Mouse (Mus musculus) heart, embryonic 14.5 days (tissue): ENCODE results near the gene Car1. TPM values are rescaled to one million over a fixed set of nuclear protein-coding genes. Genes with fewer than 3 reads are reported as not detected.
"Not testable (repeated sequence)": the region's sequence is repeated elsewhere in the genome, so short reads cannot be mapped to it uniquely, and the experiment has no call there.

ENCODE experiments used
- ATAC-seq: fragments of 200-750 bp; cut with Nextera tagmentation; 2 replicates; pipeline ENCODE4 v1.8.0; 2017; ENCODE audit warnings: low read depth, moderate TSS enrichment; ENCODE audit not compliant: insufficient number of reproducible peaks, insufficient read depth, low FRiP score
- H3K27ac ChIP-seq, 2 experiments: fragments of 200-500 bp in 1 of 2; fragments of 300-500 bp in 1 of 2; sonication (generic) in 1 of 2; replicated peaks in 1 of 2; 2 replicates each; pipeline ENCODE4 v1.5.1; 2012 to 2014; ENCODE audit warnings: low read depth in 2 of 2, low read length in 2 of 2, control low read depth in 1 of 2, mild to moderate bottlenecking in 1 of 2, mixed read lengths in 1 of 2; ENCODE audit not compliant: control insufficient read depth in 1 of 2, insufficient read depth in 1 of 2
- H3K27me3 ChIP-seq: fragments of 300-500 bp; sonication (generic); 2 replicates; pipeline ENCODE4 v1.6.1; 2014; ENCODE audit warnings: mild to moderate bottlenecking, low read length, control low read depth; ENCODE audit not compliant: control insufficient read depth, insufficient read depth
- H3K36me3 ChIP-seq: fragments of 300-500 bp; sonication (generic); 2 replicates; pipeline ENCODE4 v1.6.1; 2014; ENCODE audit warnings: mild to moderate bottlenecking, control low read depth, low read length, mixed read lengths; ENCODE audit not compliant: control insufficient read depth, insufficient read depth
- H3K4me1 ChIP-seq, 2 experiments: fragments of 200-500 bp in 1 of 2; fragments of 300-500 bp in 1 of 2; sonication (generic) in 1 of 2; 2 replicates each; pipeline ENCODE4 v1.6.1; 2012 to 2014; ENCODE audit warnings: low read length in 2 of 2, control low read depth in 1 of 2, mixed read lengths in 1 of 2; ENCODE audit not compliant: control insufficient read depth in 2 of 2, insufficient read depth in 2 of 2
- H3K4me2 ChIP-seq: fragments of 300-500 bp; sonication (generic); 2 replicates; pipeline ENCODE4 v1.6.1; 2014; ENCODE audit warnings: mild to moderate bottlenecking, low read length
- H3K4me3 ChIP-seq, 2 experiments: fragments of 200-500 bp in 1 of 2; fragments of 300-500 bp in 1 of 2; sonication (generic) in 1 of 2; 2 replicates each; pipeline ENCODE4 v1.5.1; 2012 to 2014; ENCODE audit warnings: low read length in 2 of 2, mild to moderate bottlenecking in 2 of 2, control low read depth in 1 of 2, low read depth in 1 of 2, moderate library complexity in 1 of 2; ENCODE audit not compliant: control insufficient read depth in 1 of 2, insufficient read depth in 1 of 2
- H3K9ac ChIP-seq: fragments of 300-500 bp; sonication (generic); 2 replicates; pipeline ENCODE4 v1.6.1; 2014; ENCODE audit warnings: mild to moderate bottlenecking, low read length
- H3K9me3 ChIP-seq: fragments of 300-500 bp; sonication (generic); 2 replicates; pipeline ENCODE4 v1.6.1; 2016; ENCODE audit warnings: low read length, control low read depth; ENCODE audit not compliant: control insufficient read depth
- WGBS: fragments of 180-500 bp; shearing (Covaris S2); extraction: QIAGEN DNeasy Blood & Tissue Kit; methylation state at CpG from one replicate; pipeline ENCODE4 v1.1.7; 2014; 5-methylcytosine and 5-hydroxymethylcytosine counted together
- polyA plus RNA-seq: library from polyadenylated mRNA; unstranded; fragments of >200 nt; fragmentation: Nextera tagmentation; extraction: Ambion mirVana; gene quantifications from 2 replicates; pipeline ENCODE4 v1.2.1, GENCODE M21; 2014

Car1 gene
- polyA plus RNA-seq, 1 experiment from 2014 or later: 0.34 TPM

GRCm38 (mm10) chr3:14738261-14738660 lies 69.9 kb downstream of the Car1 start:
- ATAC-seq: no peak
- Histone ChIP-seq H3K36me3 (no peaks in the 10 kb centered on the region), H3K9me3 (no peaks in the 10 kb centered on the region), H3K4me2 (no peak overlapping the region), H3K9ac (no peak overlapping the region), H3K27ac (no peak overlapping the region), H3K4me1 (no peaks in the 10 kb centered on the region), H3K27me3 (no peaks in the 10 kb centered on the region), H3K4me3 (no peak overlapping the region)
- WGBS: 74% methylated on average over 2 of the region's 2 CpGs

GRCm38 (mm10) chr3:14727496-14727895 lies 80.7 kb downstream of the Car1 start:
- H3K36me3 ChIP-seq, H3K27ac ChIP-seq, H3K9me3 ChIP-seq, H3K4me1 ChIP-seq, H3K4me3 ChIP-seq, ATAC-seq, H3K9ac ChIP-seq, H3K27me3 ChIP-seq, H3K4me2 ChIP-seq: not testable (repeated sequence)
- 83% methylated on average over 1 of the region's 1 CpGs for WGBS

GRCm38 (mm10) chr3:14725462-14725861 lies 82.7 kb downstream of the Car1 start:
- H3K4me1 ChIP-seq, H3K27me3 ChIP-seq, ATAC-seq, H3K9ac ChIP-seq, H3K4me3 ChIP-seq, H3K27ac ChIP-seq, H3K36me3 ChIP-seq, H3K9me3 ChIP-seq, H3K4me2 ChIP-seq: not testable (repeated sequence)

Other genes with a start within 250 kb of the Car1 start
- gene 1810022K09Rik, start 197.1 kb downstream of the Car1 start, polyA plus RNA-seq: 301 and 322 TPM in 2 replicates
- 1.6 and 3.1 TPM in 2 replicates for gene Car13, start 166.6 kb downstream of the Car1 start, polyA plus RNA-seq
- 7.0 and 7.8 TPM in 2 replicates for gene Car3, start 55.1 kb upstream of the Car1 start, polyA plus RNA-seq
- gene Car2, start 77.9 kb upstream of the Car1 start, polyA plus RNA-seq: 27.9 and 43.7 TPM in 2 replicates